Mouse (Mus musculus) MEL (cell line): ENCODE results near the gene Inpp5b. TPM values are rescaled to one million over a fixed set of nuclear protein-coding genes. Genes with fewer than 3 reads are reported as not detected.

Experiments used
- DNase-seq: peaks from one replicate; pipeline ENCODE4 v3.0.0; 2011; ENCODE audit warnings: low read depth, low spot score
- H3K27ac ChIP-seq: 2 replicates; pipeline ENCODE4 v1.5.1; 2012; ENCODE audit warnings: low read depth, mild to moderate bottlenecking, control low read depth, low read length, moderate library complexity; ENCODE audit not compliant: control insufficient read depth
- H3K27me3 ChIP-seq, 2 experiments: fragments of 150-350 bp in 1 of 2; sonication (generic) in 1 of 2; 2 replicates each; pipeline ENCODE4 v1.6.1; 2012; ENCODE audit warnings: low read length in 2 of 2, mild to moderate bottlenecking in 2 of 2, improper control_type of control experiment in 1 of 2, moderate library complexity in 1 of 2; ENCODE audit not compliant: insufficient read depth in 2 of 2, control insufficient read depth in 1 of 2
- H3K36me3 ChIP-seq, 2 experiments: 2 replicates each; pipeline ENCODE4 v1.6.1; 2012 to 2014; ENCODE audit warnings: low read length in 2 of 2, improper control_type of control experiment in 1 of 2, inconsistent platforms in 1 of 2, mild to moderate bottlenecking in 1 of 2; ENCODE audit not compliant: insufficient read depth in 2 of 2, control insufficient read depth in 1 of 2
- H3K4me1 ChIP-seq, 2 experiments: fragments of 150-350 bp in 1 of 2; sonication (generic) in 1 of 2; 2 replicates each; pipeline ENCODE4 v1.6.1; 2012; ENCODE audit warnings: low read length in 2 of 2, improper control_type of control experiment in 1 of 2, mild to moderate bottlenecking in 1 of 2; ENCODE audit not compliant: insufficient read depth in 2 of 2, control insufficient read depth in 1 of 2
- H3K4me3 ChIP-seq, 2 experiments: fragments of 150-350 bp in 1 of 2; sonication (generic) in 1 of 2; 2 replicates each; pipeline ENCODE4 v1.5.1; 2012; ENCODE audit warnings: low read depth in 2 of 2, low read length in 2 of 2, mild to moderate bottlenecking in 2 of 2, moderate library complexity in 2 of 2, control low read depth in 1 of 2, improper control_type of control experiment in 1 of 2; ENCODE audit not compliant: control insufficient read depth in 1 of 2, insufficient read depth in 1 of 2
- H3K79me2 ChIP-seq: 2 replicates; pipeline ENCODE4 v1.6.1; 2012; ENCODE audit warnings: mild to moderate bottlenecking, low read length, moderate library complexity; ENCODE audit not compliant: control insufficient read depth, poor library complexity, insufficient read depth
- H3K9ac ChIP-seq: 2 replicates; pipeline ENCODE4 v1.6.1; 2012; ENCODE audit warnings: low read depth, mild to moderate bottlenecking, control low read depth, low read length, moderate library complexity; ENCODE audit not compliant: control insufficient read depth, poor library complexity, severe bottlenecking
- H3K9me3 ChIP-seq: fragments of 150-350 bp; sonication (generic); replicated peaks from 2 replicates; pipeline ENCODE4 v1.6.1; 2012; ENCODE audit warnings: mild to moderate bottlenecking, low read length, improper control_type of control experiment, moderate library complexity; ENCODE audit not compliant: insufficient read depth
- E2F4 ChIP-seq: IDR thresholded peaks from 2 replicates; pipeline ENCODE4 v1.6.1; 2011; ENCODE audit warnings: low read depth, low read length, improper control_type of control experiment, borderline replicate concordance
- ETS1 ChIP-seq: IDR thresholded peaks from 2 replicates; pipeline ENCODE4 v1.6.1; 2012; ENCODE audit warnings: low read depth, mild to moderate bottlenecking, inconsistent platforms, low read length, improper control_type of control experiment, moderate library complexity
- GABPA ChIP-seq: IDR thresholded peaks from 2 replicates; pipeline ENCODE4 v1.6.1; 2012; ENCODE audit warnings: low read depth, mild to moderate bottlenecking, inconsistent platforms, low read length, improper control_type of control experiment, moderate library complexity
- GATA1 ChIP-seq: IDR thresholded peaks from 2 replicates; pipeline ENCODE4 v1.6.1; 2011; ENCODE audit warnings: low read depth, low read length, improper control_type of control experiment
- JUND ChIP-seq: IDR thresholded peaks from 2 replicates; pipeline ENCODE4 v1.6.1; 2011; ENCODE audit warnings: low read depth, mild to moderate bottlenecking, improper control_type of control experiment, low read length
- MYC ChIP-seq: IDR thresholded peaks from 2 replicates; pipeline ENCODE4 v1.6.1; 2011; ENCODE audit warnings: low read depth, mild to moderate bottlenecking, low read length, improper control_type of control experiment, moderate library complexity
- NELFE ChIP-seq: IDR thresholded peaks from 2 replicates; pipeline ENCODE4 v1.6.1; 2011; ENCODE audit warnings: low read depth, low read length, improper control_type of control experiment
- POLR2A ChIP-seq, 2 experiments: IDR thresholded peaks; 2 replicates each; pipeline ENCODE4 v1.6.1; 2011 to 2012; ENCODE audit warnings: low read length in 2 of 2, mild to moderate bottlenecking in 2 of 2, control low read depth in 1 of 2, improper control_type of control experiment in 1 of 2, low read depth in 1 of 2, moderate library complexity in 1 of 2; ENCODE audit not compliant: control insufficient read depth in 1 of 2, insufficient read depth in 1 of 2, poor library complexity in 1 of 2
- SIN3A ChIP-seq: IDR thresholded peaks from 2 replicates; pipeline ENCODE4 v1.6.1; 2012; ENCODE audit warnings: low read length, improper control_type of control experiment, inconsistent platforms
- TAL1 ChIP-seq: IDR thresholded peaks from 2 replicates; pipeline ENCODE4 v1.6.1; 2012; ENCODE audit warnings: mild to moderate bottlenecking, inconsistent platforms, low read length, moderate library complexity, mixed read lengths
- UBTF ChIP-seq: IDR thresholded peaks from 2 replicates; pipeline ENCODE4 v1.6.1; 2012; ENCODE audit warnings: low read depth, mild to moderate bottlenecking, inconsistent platforms, low read length, improper control_type of control experiment, moderate library complexity, borderline replicate concordance; ENCODE audit not compliant: insufficient read depth
- USF1 ChIP-seq: IDR thresholded peaks from 2 replicates; pipeline ENCODE4 v1.6.1; 2014; ENCODE audit warnings: low read depth, mild to moderate bottlenecking, inconsistent platforms, low read length, improper control_type of control experiment, moderate library complexity
- ZC3H11A ChIP-seq: IDR thresholded peaks from 2 replicates; pipeline ENCODE4 v1.6.1; 2012; ENCODE audit warnings: low read depth, mild to moderate bottlenecking, inconsistent platforms, low read length, improper control_type of control experiment
- ZMIZ1 ChIP-seq: IDR thresholded peaks from 2 replicates; pipeline ENCODE4 v1.6.1; 2012; ENCODE audit warnings: low read depth, mild to moderate bottlenecking, inconsistent platforms, low read length, improper control_type of control experiment, moderate library complexity
- ZNF384 ChIP-seq: IDR thresholded peaks from 2 replicates; pipeline ENCODE4 v1.6.1; 2012; ENCODE audit warnings: low read depth, mild to moderate bottlenecking, inconsistent platforms, low read length, improper control_type of control experiment
- polyA plus RNA-seq, 2 experiments: library from polyadenylated mRNA; stranded (reverse) in 1 of 2; unstranded in 1 of 2; fragments of >175 nt in 1 of 2; fragments of >200 nt in 1 of 2; gene quantifications; 2 replicates each; pipeline versions ENCODE4 v1.2.1 to v1.2.4; 2012; ENCODE audit warnings: low replicate concordance in 2 of 2, low read depth in 1 of 2; ENCODE audit not compliant: insufficient read length in 2 of 2, insufficient read depth in 1 of 2, missing spikeins in 1 of 2
- total RNA-seq: library from RNA; depleted of rRNA; stranded (reverse); fragments of 300-350 nt; gene quantifications from 2 replicates; pipeline ENCODE4 v1.2.3, GENCODE M21; 2012

The Inpp5b gene
- total and polyA plus RNA-seq, 3 experiments: 28.6 to 52.5 TPM; not detected in 1

DNA sequence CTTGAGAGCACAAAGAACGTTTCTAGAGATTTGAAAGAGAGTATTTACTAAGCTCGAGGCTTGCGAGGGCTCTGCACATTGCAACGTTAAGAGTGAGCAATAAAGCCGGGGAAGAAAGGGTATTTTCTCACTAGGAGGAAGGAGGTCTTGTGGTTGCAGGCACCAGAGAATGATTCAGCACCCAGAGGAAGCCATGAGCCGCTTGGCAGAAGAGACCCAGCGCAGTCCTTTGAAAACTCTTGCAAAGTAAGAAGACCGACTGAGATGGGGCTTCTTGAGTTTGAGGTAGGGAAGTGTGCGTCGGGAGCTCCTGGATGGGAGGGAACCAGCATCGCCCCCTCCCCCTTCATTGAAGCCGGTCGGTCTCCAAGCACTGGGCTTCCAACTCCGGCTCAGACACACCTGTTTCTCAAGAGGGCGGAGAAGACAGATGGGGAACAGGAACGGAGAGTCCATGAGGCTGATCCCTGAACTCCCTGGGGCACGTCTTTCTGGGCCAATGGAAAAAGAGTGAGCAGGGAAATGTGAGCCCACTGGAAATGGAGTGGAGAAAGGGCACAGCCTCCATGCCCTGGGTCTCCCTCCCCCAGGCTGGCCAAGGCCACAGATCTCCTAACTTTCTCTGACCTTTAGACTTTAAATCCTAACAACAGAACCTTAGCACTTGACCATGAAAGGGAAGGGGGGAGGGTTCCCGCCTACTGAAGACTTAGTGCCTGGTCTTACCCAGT is 45.7 kb upstream of the Inpp5b start:
- Histone ChIP-seq H3K9me3 (no peaks in the 10 kb centered on the region), H3K27ac (peak overlapping the region; percentile 56), H3K79me2 (peaks cover 26% of the 10 kb centered on the region), H3K9ac (peak overlapping the region; percentile 47), H3K4me3 (peak overlapping the region in 1 of 2 experiments; percentile 3; a peak in 2 of 4 replicates), H3K36me3 (peaks cover 0 to 18% of the 10 kb centered on the region in 2 experiments; a peak in 2 of 4 replicates), H3K4me1 (peaks cover 2 to 23% of the 10 kb centered on the region in 2 experiments; a peak in 3 of 4 replicates), H3K27me3 (no peaks in the 10 kb centered on the region)
- no peak for TF ChIP-seq TAL1
- peak; percentile 36; the same call in 1 of the 2 replicates for TF ChIP-seq MYC
- 0 out of 2 replicates have a peak, but pooled peaks have one; percentile 21 for TF ChIP-seq GABPA
- DNase-seq: peak; percentile 57

DNA sequence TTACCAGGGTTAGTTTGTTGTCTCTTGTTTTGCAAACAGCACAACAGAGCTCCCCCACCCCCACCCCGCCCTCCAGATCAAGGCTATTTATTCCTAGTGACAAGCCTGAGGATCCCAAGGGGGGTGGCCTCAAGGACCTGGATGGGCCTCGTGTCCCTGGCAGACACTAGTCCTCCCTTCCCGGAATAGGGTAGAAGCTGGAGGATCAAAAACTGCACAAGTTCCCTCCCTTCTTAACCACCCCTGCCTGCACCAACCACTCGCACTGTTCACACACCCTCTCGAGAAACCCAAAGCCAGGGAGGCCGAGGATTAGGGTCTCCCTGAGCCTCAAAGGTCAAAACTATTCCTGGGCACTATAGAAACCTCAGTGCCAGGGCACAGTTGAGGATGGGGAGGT is 41.9 kb upstream of the Inpp5b start:
- H3K9ac ChIP-seq: peak overlapping the region; percentile 66
- peaks cover 11 to 35% of the 10 kb centered on the region in 2 experiments for H3K4me1 ChIP-seq
- H3K27me3 ChIP-seq: no peaks in the 10 kb centered on the region
- H3K27ac ChIP-seq: peak overlapping the region; percentile 61; the same call in 1 of the 2 replicates
- no peak for DNase-seq
- TF ChIP-seq UBTF (no peak), ZC3H11A (no peak), ETS1 (no peak), USF1 (no peak), GATA1 (no peak), JUND (no peak), E2F4 (no peak), GABPA (no peak)
- TF ChIP-seq, all 39 proteins: peak for 0
- H3K36me3 ChIP-seq: peaks cover 0 to 25% of the 10 kb centered on the region in 2 experiments; a peak in 2 of 4 replicates
- H3K9me3 ChIP-seq: no peaks in the 10 kb centered on the region
- H3K79me2 ChIP-seq: peaks cover 10% of the 10 kb centered on the region
- H3K4me3 ChIP-seq: peak overlapping the region; percentile 62 to 90

DNA sequence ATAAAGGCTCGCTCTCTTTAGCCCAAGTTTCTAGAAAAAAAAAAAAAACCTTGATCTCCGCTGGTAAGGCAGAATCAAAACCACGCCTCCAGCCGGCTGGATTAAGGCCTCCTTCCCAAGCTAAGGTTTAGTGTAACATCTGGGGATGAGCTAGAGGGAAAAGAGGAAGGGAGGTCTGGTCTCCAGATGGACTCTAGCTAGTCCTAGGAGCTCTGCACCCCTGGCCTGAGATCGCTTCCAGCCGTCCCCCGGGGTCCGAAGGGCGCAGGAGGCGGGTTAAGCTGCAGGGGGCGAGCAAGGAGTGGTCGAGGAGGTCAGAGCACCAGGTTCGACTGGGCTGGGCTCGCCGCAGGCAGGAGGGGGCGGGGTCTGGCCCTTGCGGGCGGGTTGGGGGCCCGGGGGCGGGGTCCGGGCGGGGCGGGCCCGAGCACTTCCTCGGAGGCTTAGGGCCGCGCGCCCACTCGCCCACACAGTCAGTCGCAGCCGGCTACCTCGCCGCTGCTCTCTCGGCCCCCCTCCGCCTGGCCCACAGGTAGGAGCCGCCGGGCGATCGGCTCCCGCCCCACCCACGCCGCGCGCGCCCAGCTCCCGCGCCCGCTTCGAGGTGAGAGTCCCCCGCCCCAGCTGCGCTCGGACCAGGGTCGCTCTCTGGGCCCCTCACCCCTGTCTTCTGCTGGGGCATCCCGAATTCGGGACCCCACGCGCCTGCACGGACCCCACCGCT is 41.2 kb upstream of the Inpp5b start, which contains the start of gene Fhl3:
Gene Fhl3 (plus strand): TSS at position 454 of the 724 bp plus-strand sequence.
- no peaks in the 10 kb centered on the region for H3K9me3 ChIP-seq
- H3K27me3 ChIP-seq: no peaks in the 10 kb centered on the region
- peak; percentile 93 for TF ChIP-seq ZNF384
- peak; percentile 10 for TF ChIP-seq SIN3A
- no peak for TF ChIP-seq ETS1
- peak; percentile 59; the same call in 1 of the 2 replicates for TF ChIP-seq ZMIZ1
- peak; percentile 35 to 59; a peak in 1 of 4 replicates for TF ChIP-seq POLR2A (IDR thresholded peaks at IDR 0.05; ENCODE audit: control insufficient read depth in 1 of 2, insufficient read depth in 1 of 2, low read depth in 1 of 2, low read length in 2 of 2, poor library complexity in 1 of 2)
- peak; percentile 66 for TF ChIP-seq NELFE
- TF ChIP-seq TAL1: no peak
- H3K4me1 ChIP-seq: peaks cover 11 to 39% of the 10 kb centered on the region in 2 experiments
- H3K9ac ChIP-seq: peak within 1 kb of the TSS; percentile 77
- H3K27ac ChIP-seq: peak within 1 kb of the TSS; percentile 61
- peaks cover 0 to 31% of the 10 kb centered on the region in 2 experiments; a peak in 2 of 4 replicates for H3K36me3 ChIP-seq
- H3K79me2 ChIP-seq: peaks cover 10% of the 10 kb centered on the region
- peak; percentile 84 for DNase-seq
- H3K4me3 ChIP-seq: peak within 1 kb of the TSS; percentile 71 to 90
